Mouse (Mus musculus): ENCODE results near the gene Xpr1. TPM values are rescaled to one million over a fixed set of nuclear protein-coding genes. Genes with fewer than 3 reads are reported as not detected.

Gene Xpr1
- polyA plus RNA-seq, 1 experiment, result 33.2 TPM

DNA sequence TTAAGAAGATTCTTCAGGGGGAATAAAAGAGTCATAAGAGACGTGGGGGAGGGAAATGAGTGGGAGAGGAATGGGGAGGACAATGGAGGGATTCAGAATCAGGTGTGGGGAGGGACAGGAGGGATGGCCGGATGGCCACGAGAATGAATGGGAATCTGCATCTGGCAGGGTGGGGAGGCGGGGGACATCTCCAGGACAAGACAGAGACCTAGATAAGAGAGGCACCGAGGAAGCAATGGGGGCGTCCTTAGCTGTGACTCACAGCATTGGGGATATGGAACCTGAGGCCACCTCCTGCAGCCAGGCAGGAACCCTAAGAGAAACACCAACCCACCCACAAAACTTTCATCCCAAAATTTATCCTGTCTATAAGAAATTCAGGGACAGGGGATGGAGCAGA is 81.3 kb downstream of the Xpr1 start:
- H3K27me3 ChIP-seq (ENCODE audit: control insufficient read depth, insufficient read depth, low read length), result no peaks in the 10 kb centered on the region
- H3K4me3 ChIP-seq (ENCODE audit: control insufficient read depth, low read depth, low read length), result no peak overlapping the region
- TF ChIP-seq CTCF (IDR thresholded peaks at IDR 0.05; ENCODE audit: control insufficient read depth, insufficient read depth, insufficient replicate concordance, low read depth, low read length), result no peak
- no peak for TF ChIP-seq POLR2A (IDR thresholded peaks at IDR 0.05; ENCODE audit: control insufficient read depth, low read depth, low read length)
- no peaks in the 10 kb centered on the region; the same call in 1 of the 2 replicates for H3K36me3 ChIP-seq (ENCODE audit: control insufficient read depth, insufficient read depth, low read length)
- H3K4me1 ChIP-seq (ENCODE audit: control insufficient read depth, insufficient read depth, low read length), result no peaks in the 10 kb centered on the region
- H3K27ac ChIP-seq (ENCODE audit: control insufficient read depth, insufficient read depth, low read depth, low read length), result no peak overlapping the region

- H3K27ac ChIP-seq (ENCODE audit: control insufficient read depth, insufficient read depth, low read depth, low read length), result no peak overlapping the region
- H3K4me3 ChIP-seq (ENCODE audit: control insufficient read depth, low read depth, low read length), result no peak overlapping the region
- no peaks in the 10 kb centered on the region for H3K36me3 ChIP-seq (ENCODE audit: control insufficient read depth, insufficient read depth, low read length)
- TF ChIP-seq POLR2A (IDR thresholded peaks at IDR 0.05; ENCODE audit: control insufficient read depth, low read depth, low read length), result no peak
- TF ChIP-seq CTCF (IDR thresholded peaks at IDR 0.05; ENCODE audit: control insufficient read depth, insufficient read depth, insufficient replicate concordance, low read depth, low read length), result no peak
- H3K27me3 ChIP-seq (ENCODE audit: control insufficient read depth, insufficient read depth, low read length), result no peaks in the 10 kb centered on the region
- no peaks in the 10 kb centered on the region for H3K4me1 ChIP-seq (ENCODE audit: control insufficient read depth, insufficient read depth, low read length)
These were observed 95.0 kb downstream of the Xpr1 start for GRCm38 (mm10) chr1:155322183-155322582.

DNA sequence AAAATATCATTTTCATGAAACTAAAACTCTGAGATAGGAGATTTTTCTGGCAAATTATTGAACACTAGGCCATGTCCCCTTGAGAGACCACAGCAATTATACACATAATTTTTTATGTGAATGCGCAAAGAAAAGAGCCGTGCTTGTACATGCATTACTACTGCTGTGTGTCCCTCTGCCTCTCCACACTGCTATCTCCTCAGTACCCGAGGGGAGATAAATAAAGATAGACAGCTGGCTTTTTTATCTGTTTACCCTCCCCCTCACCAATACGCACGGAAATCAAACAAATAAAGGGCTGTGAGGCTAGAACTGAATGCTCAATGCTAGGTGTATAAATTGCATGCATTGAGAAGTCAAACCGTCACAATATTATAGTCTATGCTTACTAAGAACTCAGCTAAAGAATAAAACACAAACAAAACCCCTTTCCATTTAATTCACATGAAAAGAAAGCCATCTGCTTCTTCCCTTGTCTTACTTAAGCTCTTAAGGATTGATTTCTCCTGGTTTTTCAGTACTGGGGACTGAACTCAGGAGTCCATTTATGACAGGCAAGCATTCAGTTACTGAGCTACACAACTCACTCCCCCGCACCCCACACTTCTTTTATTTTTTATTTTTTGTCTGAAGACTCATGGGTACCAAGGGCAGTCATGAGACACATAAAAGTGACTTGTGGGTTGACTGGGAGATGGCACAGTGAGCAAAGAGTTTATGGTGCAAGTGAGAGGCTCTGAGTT is 97.0 kb downstream of the Xpr1 start:
- no peak overlapping the region for H3K4me3 ChIP-seq (ENCODE audit: control insufficient read depth, low read depth, low read length)
- no peak overlapping the region for H3K27ac ChIP-seq (ENCODE audit: control insufficient read depth, insufficient read depth, low read depth, low read length)
- H3K36me3 ChIP-seq (ENCODE audit: control insufficient read depth, insufficient read depth, low read length), result no peaks in the 10 kb centered on the region
- TF ChIP-seq POLR2A (IDR thresholded peaks at IDR 0.05; ENCODE audit: control insufficient read depth, low read depth, low read length) (no peak), CTCF (IDR thresholded peaks at IDR 0.05; ENCODE audit: control insufficient read depth, insufficient read depth, insufficient replicate concordance, low read depth, low read length) (no peak)
- no peaks in the 10 kb centered on the region for H3K4me1 ChIP-seq (ENCODE audit: control insufficient read depth, insufficient read depth, low read length)
- H3K27me3 ChIP-seq (ENCODE audit: control insufficient read depth, insufficient read depth, low read length), result no peaks in the 10 kb centered on the region

- Histone ChIP-seq H3K36me3 (ENCODE audit: control insufficient read depth, insufficient read depth, low read length) (no peaks in the 10 kb centered on the region), H3K27ac (ENCODE audit: control insufficient read depth, insufficient read depth, low read depth, low read length) (no peak overlapping the region), H3K4me1 (ENCODE audit: control insufficient read depth, insufficient read depth, low read length) (no peaks in the 10 kb centered on the region), H3K4me3 (ENCODE audit: control insufficient read depth, low read depth, low read length) (no peak overlapping the region), H3K27me3 (ENCODE audit: control insufficient read depth, insufficient read depth, low read length) (no peaks in the 10 kb centered on the region)
- TF ChIP-seq CTCF (IDR thresholded peaks at IDR 0.05; ENCODE audit: control insufficient read depth, insufficient read depth, insufficient replicate concordance, low read depth, low read length), result no peak
- TF ChIP-seq POLR2A (IDR thresholded peaks at IDR 0.05; ENCODE audit: control insufficient read depth, low read depth, low read length), result no peak
These were observed 97.7 kb downstream of the Xpr1 start for GRCm38 (mm10) chr1:155319513-155319912.

GRCm38 (mm10) chr1:155311672-155312071 is 105.5 kb downstream of the Xpr1 start:
- no peak overlapping the region for H3K4me3 ChIP-seq (ENCODE audit: control insufficient read depth, low read depth, low read length)
- no peaks in the 10 kb centered on the region for H3K4me1 ChIP-seq (ENCODE audit: control insufficient read depth, insufficient read depth, low read length)
- H3K36me3 ChIP-seq (ENCODE audit: control insufficient read depth, insufficient read depth, low read length), result peaks cover 1% of the 10 kb centered on the region; the same call in 1 of the 2 replicates
- TF ChIP-seq CTCF (IDR thresholded peaks at IDR 0.05; ENCODE audit: control insufficient read depth, insufficient read depth, insufficient replicate concordance, low read depth, low read length), result no peak
- no peak for TF ChIP-seq POLR2A (IDR thresholded peaks at IDR 0.05; ENCODE audit: control insufficient read depth, low read depth, low read length)
- no peak overlapping the region for H3K27ac ChIP-seq (ENCODE audit: control insufficient read depth, insufficient read depth, low read depth, low read length)
- H3K27me3 ChIP-seq (ENCODE audit: control insufficient read depth, insufficient read depth, low read length), result no peaks in the 10 kb centered on the region

- H3K27me3 ChIP-seq (ENCODE audit: control insufficient read depth, insufficient read depth, low read length), result no peaks in the 10 kb centered on the region
- H3K4me3 ChIP-seq (ENCODE audit: control insufficient read depth, low read depth, low read length), result no peak overlapping the region
- H3K27ac ChIP-seq (ENCODE audit: control insufficient read depth, insufficient read depth, low read depth, low read length), result no peak overlapping the region
- TF ChIP-seq CTCF (IDR thresholded peaks at IDR 0.05; ENCODE audit: control insufficient read depth, insufficient read depth, insufficient replicate concordance, low read depth, low read length), result no peak
- no peak for TF ChIP-seq POLR2A (IDR thresholded peaks at IDR 0.05; ENCODE audit: control insufficient read depth, low read depth, low read length)
- H3K4me1 ChIP-seq (ENCODE audit: control insufficient read depth, insufficient read depth, low read length), result no peaks in the 10 kb centered on the region
- H3K36me3 ChIP-seq (ENCODE audit: control insufficient read depth, insufficient read depth, low read length), result peaks cover 1% of the 10 kb centered on the region; the same call in 1 of the 2 replicates
These were observed 110.3 kb downstream of the Xpr1 start for GRCm38 (mm10) chr1:155306879-155307278.

DNA sequence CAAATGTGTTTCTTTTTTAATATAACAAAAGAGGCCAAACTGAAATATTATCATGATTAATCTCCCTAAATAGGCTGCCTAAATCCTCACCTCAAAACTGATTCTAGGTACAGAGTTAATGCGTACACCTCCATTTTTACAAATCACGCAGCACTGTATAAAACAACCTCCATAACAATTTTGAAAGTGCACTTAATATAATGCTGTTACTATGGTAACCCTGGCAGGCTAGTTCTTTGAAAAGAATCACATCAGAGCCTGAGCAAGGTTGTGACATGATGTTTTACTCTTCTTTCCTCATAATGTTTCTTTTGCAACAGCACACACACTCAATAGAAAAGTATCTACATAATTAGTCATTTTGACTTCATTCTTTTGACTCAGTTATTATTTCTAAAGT is 113.8 kb downstream of the Xpr1 start:
- Histone ChIP-seq H3K4me3 (ENCODE audit: control insufficient read depth, low read depth, low read length) (no peak overlapping the region), H3K27me3 (ENCODE audit: control insufficient read depth, insufficient read depth, low read length) (no peaks in the 10 kb centered on the region), H3K36me3 (ENCODE audit: control insufficient read depth, insufficient read depth, low read length) (no peaks in the 10 kb centered on the region; the same call in 1 of the 2 replicates), H3K4me1 (ENCODE audit: control insufficient read depth, insufficient read depth, low read length) (no peaks in the 10 kb centered on the region), H3K27ac (ENCODE audit: control insufficient read depth, insufficient read depth, low read depth, low read length) (no peak overlapping the region)
- no peak for TF ChIP-seq POLR2A (IDR thresholded peaks at IDR 0.05; ENCODE audit: control insufficient read depth, low read depth, low read length)
- TF ChIP-seq CTCF (IDR thresholded peaks at IDR 0.05; ENCODE audit: control insufficient read depth, insufficient read depth, insufficient replicate concordance, low read depth, low read length), result no peak

All from testis, adult 2 months (tissue).